Mouse (Mus musculus): ENCODE measurements around the gene Grik4. TPM values are rescaled to one million over a fixed set of nuclear protein-coding genes. Genes with fewer than 3 reads are reported as not detected.

Grik4 gene
- total RNA-seq, 2 experiments from 2014 or later: 0.11 to 0.36 TPM

- DNase-seq: no peak
These were observed 84.1 kb downstream of the Grik4 start for GRCm38 (mm10) chr9:42859959-42860794.

DNA sequence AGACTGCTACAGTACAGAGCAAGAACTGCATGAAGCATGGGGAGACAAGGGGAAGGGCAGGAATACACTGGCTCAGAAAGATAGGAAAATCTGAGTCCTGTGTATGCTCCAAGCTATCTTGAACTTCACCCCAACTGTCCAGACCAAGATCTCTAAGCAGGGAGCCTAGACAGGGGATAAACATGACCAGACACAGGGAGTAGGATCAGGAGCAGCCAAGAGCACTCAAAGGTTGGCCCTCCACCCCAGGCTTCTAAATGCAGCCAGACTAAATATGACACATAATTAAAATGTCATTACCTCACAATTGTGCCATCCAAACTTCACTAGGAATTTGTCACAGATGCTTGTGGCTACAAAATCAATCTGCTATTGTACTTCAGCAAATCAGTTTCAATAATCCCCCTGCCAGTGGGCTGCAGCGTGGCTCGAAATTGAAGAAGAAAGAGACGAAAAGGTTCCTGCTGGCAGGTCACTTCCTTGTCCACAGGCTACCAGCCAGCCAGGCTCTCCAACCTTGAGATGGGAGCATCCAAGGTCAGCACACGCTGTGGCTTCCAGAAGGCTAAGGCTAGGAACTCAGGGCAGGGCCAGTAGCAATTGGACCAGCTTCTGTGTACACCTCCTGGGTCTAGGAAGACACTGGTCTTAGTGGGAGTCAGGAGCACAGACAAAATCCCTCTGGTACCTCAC is 85.1 kb downstream of the Grik4 start:
- peak; percentile 44 for DNase-seq

- no peak for DNase-seq
These were observed 85.7 kb downstream of the Grik4 start for GRCm38 (mm10) chr9:42858576-42858975.

GRCm38 (mm10) chr9:42857756-42858155 is 86.5 kb downstream of the Grik4 start:
- no peak for DNase-seq

GRCm38 (mm10) chr9:42853077-42853476 is 91.2 kb downstream of the Grik4 start:
- DNase-seq: no peak

- DNase-seq: no peak
These were observed 94.2 kb downstream of the Grik4 start for GRCm38 (mm10) chr9:42850063-42850462.

DNA sequence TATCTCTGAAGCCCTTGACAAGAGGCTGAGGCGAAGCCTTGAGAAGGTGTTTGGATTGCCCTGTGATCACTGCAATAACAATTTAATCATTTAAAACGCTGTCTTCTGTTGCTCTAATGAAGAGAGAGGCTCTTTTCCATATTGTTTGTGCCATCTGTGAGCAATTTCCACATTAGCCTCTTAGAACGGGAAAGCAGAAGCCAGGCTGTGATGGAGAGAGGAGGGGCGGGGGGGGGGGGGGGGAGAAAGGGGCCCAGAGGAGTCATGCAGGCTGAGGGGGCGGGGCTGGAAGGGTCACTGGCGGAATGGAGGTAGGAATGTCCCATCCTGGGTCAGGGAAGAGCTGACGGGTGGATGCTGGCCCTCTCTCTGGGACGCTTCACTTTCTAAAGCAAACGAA is 96.2 kb downstream of the Grik4 start:
- no peak for DNase-seq

GRCm38 (mm10) chr9:42846676-42847425 is 97.4 kb downstream of the Grik4 start:
- no peak for DNase-seq

DNA sequence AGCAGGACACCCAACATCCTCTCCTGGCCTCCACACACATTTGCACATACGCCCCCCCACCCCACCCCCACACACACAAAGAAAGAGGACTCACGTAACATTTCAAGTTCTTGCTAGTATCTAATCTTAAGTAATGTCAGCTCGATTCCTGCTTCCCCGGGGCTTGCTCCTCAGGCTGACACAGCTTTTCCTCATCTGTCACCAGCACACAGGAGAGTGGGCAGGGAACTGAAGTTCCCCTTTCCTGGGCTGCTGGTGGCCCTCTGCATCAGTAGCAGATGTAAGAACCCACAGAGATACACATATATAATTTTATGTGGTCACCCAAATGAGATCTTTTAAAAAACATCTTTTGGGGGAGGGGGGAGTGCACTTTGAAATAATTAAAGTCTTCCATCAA is 98.2 kb downstream of the Grik4 start:
- DNase-seq: no peak

GRCm38 (mm10) chr9:42844301-42844700 is 100.0 kb downstream of the Grik4 start:
- DNase-seq: no peak

- DNase-seq: no peak
These were observed 106.0 kb downstream of the Grik4 start for GRCm38 (mm10) chr9:42838299-42838698.

DNA sequence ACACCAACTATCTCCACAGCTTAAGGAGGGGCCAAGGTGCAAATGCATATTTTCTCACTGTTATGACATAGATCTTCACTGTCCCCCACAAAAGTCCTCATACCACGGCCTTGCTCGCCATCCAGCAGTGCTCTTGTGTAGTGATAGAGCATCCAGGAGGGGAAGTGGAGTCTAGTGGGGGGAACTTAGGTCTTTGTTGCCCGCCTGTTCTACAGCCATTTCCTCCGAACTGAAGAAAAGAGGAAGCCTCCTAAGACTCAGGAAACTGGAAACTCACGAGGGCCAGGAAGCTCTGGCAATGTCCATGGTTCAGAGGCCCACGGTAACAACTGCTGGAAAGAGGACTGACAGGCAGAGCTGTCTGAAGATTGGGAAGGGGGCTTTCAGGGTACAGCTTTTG is 106.8 kb downstream of the Grik4 start:
- no peak for DNase-seq

- DNase-seq: no peak
These were observed 112.7 kb downstream of the Grik4 start for GRCm38 (mm10) chr9:42831558-42831957.

DNA sequence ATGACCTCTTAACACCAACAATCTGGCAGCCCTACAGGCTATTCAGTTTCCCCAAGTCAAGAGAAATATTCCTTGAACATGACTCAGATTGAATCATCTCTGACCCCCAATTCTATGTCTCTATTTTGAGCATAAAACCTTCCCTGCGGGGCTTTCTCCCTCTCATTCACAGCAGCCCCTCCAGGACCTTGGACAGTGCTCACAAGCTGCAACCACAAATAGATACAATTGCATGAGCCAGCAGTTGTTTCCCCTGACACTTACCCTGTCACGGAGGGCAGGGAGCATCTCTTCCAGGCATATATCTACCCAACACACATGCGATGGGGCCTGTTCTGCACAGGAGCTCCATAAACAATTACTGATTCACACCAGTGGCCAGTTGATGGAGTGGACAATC is 125.0 kb downstream of the Grik4 start:
- no peak for DNase-seq

- DNase-seq: no peak
These were observed 127.5 kb downstream of the Grik4 start for GRCm38 (mm10) chr9:42816815-42817214.

DNA sequence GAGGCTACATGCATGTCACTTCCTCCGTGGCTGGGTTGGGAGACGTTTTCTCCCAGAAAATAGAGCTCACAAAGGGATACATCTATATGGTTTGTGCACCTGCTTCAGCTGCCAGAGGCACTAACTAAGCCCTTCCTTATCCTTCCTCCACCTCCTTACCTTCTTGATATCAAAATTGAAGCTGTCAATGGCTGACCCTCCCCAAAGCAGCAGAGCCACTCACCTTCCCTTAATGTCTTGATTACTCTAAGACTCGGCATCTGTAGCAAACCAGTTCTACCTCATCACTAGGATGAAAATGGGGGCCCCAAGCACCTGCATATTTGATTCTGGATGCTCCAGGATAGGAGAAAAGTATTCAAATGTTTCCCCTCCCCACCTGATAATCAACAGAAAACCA is 135.1 kb downstream of the Grik4 start:
- no peak for DNase-seq

DNA sequence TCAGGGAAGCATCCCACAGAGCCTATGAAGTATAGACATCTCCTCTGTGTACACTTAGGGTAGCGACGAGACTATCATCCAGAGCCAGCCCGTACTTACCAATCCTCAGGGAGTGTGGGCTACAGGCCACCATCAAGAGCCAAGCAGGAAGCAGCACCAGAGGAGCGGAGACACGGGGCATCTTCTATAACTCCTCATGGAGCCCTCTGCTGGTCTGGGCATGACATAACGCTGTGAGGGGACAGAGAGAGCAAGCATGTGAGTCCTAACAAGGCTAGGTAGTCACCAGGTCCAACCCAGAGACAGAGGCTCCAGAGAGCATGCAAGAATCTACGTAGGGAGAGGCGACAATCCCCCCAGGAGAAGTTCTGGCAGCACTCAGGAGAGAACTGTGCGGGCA is 135.9 kb downstream of the Grik4 start:
- DNase-seq: no peak

DNA sequence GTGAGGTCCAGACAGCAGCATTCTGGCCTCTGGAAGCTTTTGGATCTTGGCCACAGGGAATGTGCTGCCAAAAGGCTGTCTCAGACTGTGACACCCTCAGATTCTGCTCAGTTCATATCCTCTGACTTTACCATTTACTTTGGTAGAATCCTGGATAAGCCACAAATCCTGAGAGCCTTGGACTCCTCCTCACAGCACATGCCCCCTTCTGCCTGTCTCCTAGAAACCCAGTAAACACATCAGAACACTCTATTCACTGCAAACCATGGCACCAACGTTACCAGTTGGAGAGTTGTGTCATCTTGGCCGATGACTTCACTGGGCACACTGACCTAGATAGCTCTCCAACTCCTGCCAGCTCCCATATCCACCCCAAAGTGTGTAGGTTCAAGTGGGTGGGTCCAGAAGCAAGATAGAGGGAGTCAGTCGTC is 141.2 kb downstream of the Grik4 start:
- no peak for DNase-seq

DNA sequence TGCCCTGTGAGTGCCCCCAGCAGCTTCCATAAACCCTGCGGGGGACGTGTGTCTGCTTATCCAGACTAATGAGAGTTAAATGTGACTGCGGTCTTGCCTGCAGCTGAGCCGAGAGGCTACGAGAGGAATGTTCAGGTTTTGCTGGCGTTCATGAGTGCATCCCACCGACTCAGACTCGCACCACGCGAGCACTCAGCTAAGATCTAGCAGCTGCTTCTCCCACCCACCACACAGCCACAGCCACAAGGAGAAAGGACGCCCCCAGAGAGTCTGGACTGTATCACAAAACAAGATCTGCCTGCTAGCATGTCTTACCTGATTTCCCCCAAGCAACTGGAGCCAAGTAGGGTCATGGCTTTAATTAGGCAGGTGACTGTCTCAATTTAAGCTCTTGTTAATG is 142.4 kb downstream of the Grik4 start:
- no peak for DNase-seq

DNA sequence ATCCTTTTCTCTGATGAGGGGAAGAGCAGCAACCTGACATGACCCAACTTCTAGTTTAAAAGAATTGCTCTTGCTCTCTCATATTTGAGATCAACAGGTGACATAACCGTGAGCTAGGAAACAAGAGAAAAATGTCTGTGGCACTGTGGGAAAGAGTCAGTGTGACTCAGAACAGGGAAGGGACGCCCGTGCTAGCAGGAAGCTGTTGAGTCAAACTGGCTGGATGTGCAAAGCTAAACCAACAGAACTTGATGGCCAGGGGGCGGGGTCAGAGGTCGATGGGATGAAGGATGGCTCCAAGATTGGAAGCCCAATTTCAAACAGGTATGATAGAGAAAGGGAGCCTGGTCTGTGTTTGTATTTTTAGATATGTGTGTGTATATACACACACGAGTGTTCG is 144.2 kb downstream of the Grik4 start:
- no peak for DNase-seq

- DNase-seq: no peak
These were observed 144.6 kb downstream of the Grik4 start for GRCm38 (mm10) chr9:42799694-42800093.

DNA sequence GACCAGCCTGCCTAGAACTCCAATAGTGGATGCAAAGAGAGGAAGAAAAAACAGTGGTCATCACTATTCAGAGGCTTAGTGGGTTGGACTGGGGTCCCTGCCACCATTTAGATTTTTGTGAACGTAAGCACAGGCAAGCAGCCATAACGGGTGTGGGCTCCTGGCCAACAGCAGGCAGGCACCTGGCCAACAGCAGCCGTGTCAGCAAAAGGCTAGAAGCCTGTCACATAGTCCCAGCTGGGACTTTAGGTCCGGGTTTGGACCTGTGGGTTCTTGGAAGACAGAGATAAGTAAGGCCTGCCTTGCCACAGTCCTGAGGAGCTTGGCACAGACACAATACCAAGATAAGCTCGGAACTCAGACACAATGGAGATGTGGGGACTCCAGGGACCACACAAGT is 145.1 kb downstream of the Grik4 start:
- DNase-seq: no peak

DNA sequence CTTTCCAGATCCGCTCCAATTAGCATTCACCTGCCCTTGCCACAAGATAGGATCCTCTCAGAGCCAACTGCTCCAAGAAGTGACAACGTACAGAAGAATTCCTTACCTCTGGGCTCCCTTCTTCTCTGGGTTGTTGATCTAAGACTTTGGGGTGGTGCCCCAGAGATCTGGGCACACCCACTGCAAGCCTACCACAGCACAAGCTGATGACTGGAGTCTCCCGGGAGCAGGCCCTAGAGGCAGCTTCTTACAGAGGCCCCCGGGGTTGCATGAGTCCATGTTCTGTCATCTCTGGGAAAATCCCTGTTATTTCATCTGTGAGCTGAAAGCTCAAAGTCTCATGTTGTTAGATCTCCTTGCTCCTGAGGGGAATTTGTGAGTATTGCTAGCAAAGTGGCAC is 146.0 kb downstream of the Grik4 start:
- no peak for DNase-seq

Measured in gastrocnemius, postnatal 25 days (tissue).